Mouse (Mus musculus) CD4-positive, CD25-positive, alpha-beta regulatory T cell, adult 4 months (primary cell): ENCODE results near the gene Gm45233. TPM values are rescaled to one million over a fixed set of nuclear protein-coding genes. Genes with fewer than 3 reads are reported as not detected.
A peak's percentile ranks its signal among the peaks of the same experiment; 100 is the strongest.
"Not testable (repeated sequence)": the region's sequence is repeated elsewhere in the genome, so short reads cannot be mapped to it uniquely, and the experiment has no call there.

Experiments
- ATAC-seq: one replicate; pipeline ENCODE4 v1.8.0; 2017
- polyA plus RNA-seq, 2 experiments: library from polyadenylated mRNA; unstranded; fragments of 100-300 nt; shearing (Covaris generic); gene quantifications; one replicate each; pipeline ENCODE4 v1.2.1; 2017

Gene Gm45233
- polyA plus RNA-seq: not detected

DNA sequence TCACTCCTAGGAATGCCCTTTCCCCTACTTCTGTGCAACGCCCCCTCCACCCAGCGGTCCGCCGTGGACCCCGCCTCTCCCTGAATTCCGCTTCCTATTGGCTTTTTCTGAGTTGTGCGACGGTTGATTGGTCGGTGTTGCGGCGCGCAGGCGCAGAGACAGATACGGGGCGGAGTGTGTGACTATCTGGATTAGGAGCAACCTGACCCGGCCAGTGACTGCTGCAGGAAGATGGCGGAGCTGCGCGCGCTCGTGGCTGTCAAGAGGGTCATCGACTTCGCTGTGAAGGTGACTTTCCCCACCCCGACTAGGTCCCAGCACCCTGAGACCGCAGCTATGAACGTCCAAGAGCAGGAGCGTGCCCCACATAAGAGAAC lies at the start of gene Gm45233, which contains the start of gene Etfb:
Gene Gm45233, plus strand, starts transcription at position 212 of the 377 bp plus-strand sequence.
Gene Etfb, plus strand, starts transcription at position 167 of the 377 bp plus-strand sequence.
- ATAC-seq: peak; percentile 94

DNA sequence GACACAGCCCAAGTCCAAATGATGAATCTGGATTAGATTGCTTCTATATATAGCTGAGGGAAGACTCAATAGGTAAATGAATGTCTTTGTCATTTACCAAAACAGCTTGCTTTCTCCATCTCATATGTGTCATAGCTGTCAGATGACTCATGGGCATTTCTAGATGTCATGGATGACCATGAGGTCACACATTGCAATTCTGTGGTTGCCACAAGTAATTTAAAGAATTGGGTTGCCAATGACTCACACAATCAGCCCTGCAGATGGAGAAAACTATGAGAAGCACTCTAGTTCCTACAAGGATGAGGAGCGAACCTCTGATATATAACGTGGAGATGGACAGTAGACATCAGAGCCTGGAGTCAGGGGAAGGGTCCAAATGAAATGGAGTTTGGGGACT lies 44.4 kb upstream of the Gm45233 start:
- ATAC-seq: no peak

GRCm38 (mm10) chr7:43402718-43403117 lies 41.2 kb upstream of the Gm45233 start:
- no peak for ATAC-seq

GRCm38 (mm10) chr7:43407573-43407972 lies 36.4 kb upstream of the Gm45233 start:
- ATAC-seq: no peak

- ATAC-seq: no peak
These were observed 35.8 kb upstream of the Gm45233 start, which contains the start of gene Siglecg for GRCm38 (mm10) chr7:43408131-43408553. Siglecg (plus strand) TSS chr7:43408204.

GRCm38 (mm10) chr7:43409084-43409483 lies 34.8 kb upstream of the Gm45233 start:
- ATAC-seq: no peak

GRCm38 (mm10) chr7:43411724-43412123 lies 32.2 kb upstream of the Gm45233 start:
- ATAC-seq: not testable (repeated sequence)

DNA sequence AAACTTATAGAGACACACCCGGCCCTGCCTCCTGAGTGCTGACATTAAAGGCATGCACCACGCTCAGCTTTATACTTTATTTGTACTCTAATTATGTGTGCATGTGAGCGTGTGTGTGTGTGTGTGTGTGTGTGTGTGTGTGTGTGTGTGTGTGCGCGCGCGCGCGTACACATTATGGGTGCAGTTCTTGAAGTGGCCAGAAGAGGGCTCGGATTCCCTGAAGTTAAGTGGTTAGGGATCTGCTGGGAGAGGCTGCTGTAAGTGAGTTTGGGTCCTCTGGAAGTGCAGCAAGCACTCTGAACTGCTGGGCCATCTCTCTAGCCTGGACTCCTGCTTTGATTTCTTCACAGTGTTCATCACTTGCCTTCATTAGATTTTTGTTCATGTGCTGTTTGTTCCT lies 26.6 kb upstream of the Gm45233 start:
- no peak for ATAC-seq

DNA sequence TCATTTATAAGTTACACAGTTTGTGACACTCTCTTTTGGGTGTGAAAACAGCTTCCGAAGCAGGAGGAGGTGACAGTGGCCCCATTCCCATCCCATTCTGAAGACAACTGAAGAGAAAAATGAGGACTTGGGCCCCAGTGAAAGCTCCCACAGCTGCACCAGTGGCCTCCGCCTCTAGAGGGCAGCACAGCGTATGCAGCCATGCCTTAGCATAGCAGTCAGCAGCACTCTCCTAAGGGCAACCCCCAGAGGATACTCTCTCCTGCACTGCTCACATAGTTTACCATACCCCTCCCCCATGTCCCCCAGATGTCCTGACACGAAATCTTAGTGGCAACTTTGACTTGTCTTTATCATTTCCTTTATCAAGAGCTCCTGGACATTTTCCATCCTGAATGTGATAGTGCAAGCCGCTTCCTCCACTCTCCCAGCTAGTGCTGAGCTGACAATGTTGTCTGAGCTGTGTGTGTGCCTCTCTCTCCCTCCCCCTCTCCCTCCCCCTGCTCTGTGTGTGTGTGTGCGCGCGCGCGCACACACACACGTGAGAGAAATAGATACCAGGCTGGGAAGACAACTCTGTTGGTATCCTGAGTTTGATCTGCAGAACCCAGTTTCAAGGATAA lies 20.8 kb upstream of the Gm45233 start:
- ATAC-seq: peak; percentile 98

- ATAC-seq: peak; percentile 49
These were observed 19.8 kb upstream of the Gm45233 start for GRCm38 (mm10) chr7:43423991-43424625.

- ATAC-seq: no peak
These were observed 16.5 kb upstream of the Gm45233 start, which contains the start of gene Lim2 for GRCm38 (mm10) chr7:43427406-43427805. Lim2 (plus strand) TSS chr7:43427670.

GRCm38 (mm10) chr7:43429500-43429899 lies 14.4 kb upstream of the Gm45233 start:
- ATAC-seq: no peak

DNA sequence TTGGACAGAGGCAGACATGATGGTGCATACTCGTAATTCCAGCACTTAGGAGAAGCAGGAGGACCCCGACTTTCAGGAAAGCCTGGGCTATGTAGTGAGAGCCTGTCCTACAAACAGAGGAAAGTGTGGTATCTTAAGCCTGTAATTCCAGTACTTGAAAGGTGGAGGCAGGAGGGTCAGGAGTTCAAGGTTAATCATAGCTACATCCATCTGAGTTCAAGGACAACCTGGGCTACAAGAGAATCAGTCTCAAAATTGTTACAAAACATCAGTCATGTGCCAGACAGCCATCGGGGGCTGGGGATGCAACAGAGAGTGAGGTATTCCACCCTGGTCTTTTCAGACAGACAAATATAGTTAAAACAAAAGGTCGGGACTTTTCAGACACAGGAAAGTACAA lies 11.0 kb upstream of the Gm45233 start:
- no peak for ATAC-seq

DNA sequence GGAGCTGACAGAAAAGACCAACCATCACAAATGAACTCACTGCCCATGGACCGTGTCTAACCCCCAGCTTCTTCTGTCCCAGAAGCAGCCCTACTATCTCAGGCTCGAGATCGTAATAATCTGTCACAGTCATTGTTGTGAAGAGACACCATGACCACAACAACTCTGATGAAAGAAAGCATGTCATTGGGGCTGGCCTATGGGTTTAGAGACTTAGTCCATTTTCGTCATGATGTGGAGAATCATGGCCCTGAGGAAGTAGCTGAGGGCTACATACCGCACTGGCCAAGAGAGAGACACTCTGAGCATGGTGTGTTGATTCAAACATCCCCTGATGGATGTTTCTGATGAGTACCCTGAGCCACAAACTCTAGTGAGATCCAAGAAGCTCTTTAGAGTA lies 9.3 kb upstream of the Gm45233 start:
- no peak for ATAC-seq

DNA sequence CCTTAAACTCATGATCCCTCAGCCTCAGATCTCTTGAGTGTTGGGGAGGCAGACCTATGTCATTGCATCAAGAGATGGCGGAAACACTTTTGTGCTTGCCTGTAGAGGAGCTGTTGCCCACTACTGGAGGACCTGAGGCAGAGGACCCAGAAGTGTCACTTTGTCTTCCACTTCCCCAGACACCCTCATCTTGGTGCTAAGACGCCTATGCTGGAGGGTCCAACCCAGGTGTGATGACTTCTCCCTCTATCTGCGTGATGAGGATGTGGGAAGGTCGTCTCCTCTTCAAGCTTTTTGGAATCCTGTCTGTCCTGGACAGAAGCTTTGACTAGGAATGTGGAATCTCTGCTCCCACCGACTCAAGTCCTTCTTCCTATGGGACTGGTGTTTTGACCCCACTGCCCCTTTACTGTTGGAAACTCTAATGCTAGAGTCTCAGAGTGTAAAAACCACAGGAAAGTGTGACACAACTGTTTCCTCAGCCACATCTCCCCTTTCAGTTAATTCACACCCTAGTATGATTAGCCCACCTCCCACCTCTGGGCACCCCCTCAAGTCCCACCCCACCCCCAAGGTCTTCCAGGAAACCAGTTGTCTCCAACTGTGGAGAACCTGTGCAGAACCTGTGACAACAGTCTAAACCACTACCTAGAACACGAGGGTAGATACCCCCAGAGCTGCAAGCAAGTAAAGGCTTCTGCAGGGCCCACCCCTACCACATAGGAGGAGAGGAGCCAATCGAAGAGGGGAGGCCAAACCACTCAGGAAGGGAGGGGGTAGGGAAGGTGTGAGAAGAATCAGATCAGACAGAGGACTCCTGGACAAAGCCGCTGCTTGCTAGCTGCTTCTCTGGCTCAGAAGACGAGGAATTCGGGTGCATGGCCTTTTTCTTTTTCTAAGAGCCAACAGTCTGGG lies 7.3 kb upstream of the Gm45233 start, which contains the start of gene Nkg7:
Gene Nkg7, plus strand, starts transcription at position 733 of the 915 bp plus-strand sequence.
- ATAC-seq: no peak

GRCm38 (mm10) chr7:43438611-43439010 lies 5.3 kb upstream of the Gm45233 start:
- ATAC-seq: no peak

- ATAC-seq: no peak
These were observed 3.4 kb upstream of the Gm45233 start, which contains the start of gene Cldnd2 for GRCm38 (mm10) chr7:43440482-43440881. Cldnd2 (plus strand) TSS chr7:43440782.

DNA sequence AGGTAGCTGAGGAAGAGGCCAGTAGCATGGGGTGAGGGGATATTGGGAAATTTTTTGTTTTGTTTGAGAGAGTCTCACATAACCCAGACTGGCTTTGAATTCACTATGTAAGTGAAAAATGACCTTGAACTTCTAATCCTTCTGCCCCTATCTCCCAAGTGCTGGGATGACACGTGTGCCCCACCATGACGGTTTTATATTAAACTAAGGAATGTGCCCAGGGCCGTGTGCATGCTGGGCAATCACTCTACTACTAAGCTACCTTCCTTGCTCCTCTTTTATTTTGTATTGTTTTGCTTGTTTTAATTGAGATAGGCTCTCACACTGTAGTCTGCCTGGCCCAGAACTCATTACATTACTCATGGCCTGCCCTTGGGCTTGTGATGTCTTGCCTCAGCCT lies 2.9 kb upstream of the Gm45233 start:
- ATAC-seq: no peak

DNA sequence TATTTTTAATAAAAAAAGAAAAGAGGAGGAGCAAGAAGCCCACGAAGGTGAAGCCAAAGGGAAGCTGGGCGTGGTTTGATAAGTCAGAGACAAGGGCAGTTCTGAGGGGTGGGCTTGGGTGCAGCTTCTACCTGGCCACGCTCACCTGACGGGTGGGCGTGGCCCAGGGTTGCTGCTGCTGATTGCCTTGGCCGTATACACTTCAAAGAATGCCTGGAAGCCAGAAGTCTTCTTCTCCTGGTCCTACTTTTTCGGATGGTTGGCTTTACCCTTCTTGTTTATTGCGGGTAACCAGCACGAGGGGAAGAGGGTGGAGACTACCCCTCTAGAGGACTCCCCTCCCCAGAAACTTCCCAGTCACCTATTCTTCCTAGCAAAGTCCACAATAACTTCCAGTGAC lies 1.2 kb upstream of the Gm45233 start:
- no peak for ATAC-seq

DNA sequence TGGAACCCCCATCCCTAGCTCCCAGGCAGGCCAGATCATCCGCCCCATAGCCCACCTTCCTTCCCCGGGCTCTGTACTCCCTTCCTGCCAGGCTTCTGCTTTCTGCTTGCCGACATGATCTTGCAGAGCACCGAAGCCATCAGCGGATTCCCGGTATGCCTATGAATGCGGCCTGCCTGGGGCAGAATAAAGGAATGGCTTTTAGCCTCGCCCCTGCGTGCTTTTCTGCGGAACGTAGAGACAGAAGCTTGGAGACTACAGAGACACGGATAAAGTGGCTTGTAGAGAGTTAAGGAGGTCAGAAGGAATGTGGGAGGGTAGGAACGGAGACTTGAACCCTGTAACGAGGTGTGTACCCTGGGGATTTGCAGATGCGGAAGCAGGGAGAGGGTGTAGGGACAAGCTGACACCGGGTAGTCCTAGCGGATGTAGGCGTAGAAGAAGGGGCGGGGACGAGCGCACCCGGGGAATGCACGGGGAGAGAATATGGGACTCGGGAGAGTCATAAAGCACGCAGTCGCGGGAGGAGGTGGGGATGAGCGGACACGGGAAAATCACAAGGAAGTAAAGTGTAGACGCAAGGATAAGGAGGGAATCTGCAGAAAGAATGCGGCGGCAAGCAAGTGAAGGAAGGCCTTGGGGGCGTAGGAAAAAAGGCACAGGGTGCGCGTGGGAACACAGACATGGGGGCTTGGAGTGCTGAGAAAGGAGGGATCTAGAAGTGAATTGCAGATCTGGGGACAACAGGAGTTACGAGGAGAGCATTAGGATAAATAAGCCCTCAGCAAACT lies 607 bp upstream of the Gm45233 start:
- peak; percentile 83 for ATAC-seq

DNA sequence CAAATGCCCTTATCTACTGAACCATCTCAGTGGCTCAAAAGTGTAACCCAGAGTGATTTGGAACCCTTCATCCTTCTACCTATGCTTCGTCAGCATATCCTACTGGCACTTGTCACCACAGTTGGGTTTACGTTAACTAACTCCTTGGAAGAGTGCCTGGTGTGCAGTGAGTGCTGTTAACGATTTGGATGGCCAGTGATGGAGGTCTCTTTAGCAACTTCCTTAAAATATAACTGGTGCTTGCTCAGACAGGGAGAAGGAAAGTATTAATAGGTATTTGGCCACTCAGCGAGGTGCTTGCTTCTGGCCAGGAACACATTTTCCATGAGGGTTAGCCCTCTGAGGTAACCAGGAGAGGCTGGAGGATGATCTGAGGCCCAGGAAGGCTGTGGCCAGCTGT lies 3.9 kb downstream of the Gm45233 start:
- no peak for ATAC-seq

DNA sequence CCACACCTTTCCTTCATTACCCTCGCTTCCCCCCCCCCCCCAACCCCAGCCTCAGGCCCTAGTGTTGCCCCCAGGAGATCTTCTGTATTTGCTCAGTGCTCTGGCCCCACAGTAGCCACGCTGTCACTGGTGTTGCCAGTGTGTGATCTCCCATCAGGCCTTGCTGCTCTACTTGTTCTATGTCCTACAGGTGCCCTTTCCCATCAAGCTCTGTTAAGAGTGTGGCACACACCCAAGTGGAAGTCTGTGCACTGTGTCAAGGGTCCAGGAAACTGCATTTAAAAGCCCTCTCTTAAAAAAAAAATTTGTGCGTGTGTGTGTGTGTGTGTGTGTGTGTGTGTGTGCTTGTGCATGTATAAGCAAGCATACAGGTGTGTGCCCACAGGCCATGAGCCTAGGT lies 4.3 kb downstream of the Gm45233 start:
- ATAC-seq: no peak
